Mouse (Mus musculus) lung, postnatal 14 days (tissue): ENCODE results near the gene Gm6482.
"Not testable (repeated sequence)": the region's sequence is repeated elsewhere in the genome, so short reads cannot be mapped to it uniquely, and the experiment has no call there.

Experiments used
- DNase-seq: peaks from one replicate; pipeline ENCODE4 v3.0.0; 2021

Gm6482 gene

GRCm38 (mm10) chr14:41408181-41408580 lies at the start of gene Gm6482:
Gene Gm6482 (minus strand): TSS chr14:41408281.
- DNase-seq: not testable (repeated sequence)

- DNase-seq: not testable (repeated sequence)
Observed at GRCm38 (mm10) chr14:41453418-41453817, 45.3 kb upstream of the Gm6482 start, which contains the start of gene Gm7954. Gene Gm7954 (minus strand): TSS chr14:41453518.

- DNase-seq: not testable (repeated sequence)
Observed at GRCm38 (mm10) chr14:41425393-41426075, 17.5 kb upstream of the Gm6482 start.

- not testable (repeated sequence) for DNase-seq
Observed at GRCm38 (mm10) chr14:41424694-41425093, 16.6 kb upstream of the Gm6482 start.

- DNase-seq: not testable (repeated sequence)
Observed at GRCm38 (mm10) chr14:41386279-41386678, 21.8 kb downstream of the Gm6482 start, which contains the start of gene Gm7945. Gene Gm7945 (minus strand): TSS chr14:41386379.
